ENCODE assay signal across 19 mouse cellular contexts in the genomic region with DNA sequence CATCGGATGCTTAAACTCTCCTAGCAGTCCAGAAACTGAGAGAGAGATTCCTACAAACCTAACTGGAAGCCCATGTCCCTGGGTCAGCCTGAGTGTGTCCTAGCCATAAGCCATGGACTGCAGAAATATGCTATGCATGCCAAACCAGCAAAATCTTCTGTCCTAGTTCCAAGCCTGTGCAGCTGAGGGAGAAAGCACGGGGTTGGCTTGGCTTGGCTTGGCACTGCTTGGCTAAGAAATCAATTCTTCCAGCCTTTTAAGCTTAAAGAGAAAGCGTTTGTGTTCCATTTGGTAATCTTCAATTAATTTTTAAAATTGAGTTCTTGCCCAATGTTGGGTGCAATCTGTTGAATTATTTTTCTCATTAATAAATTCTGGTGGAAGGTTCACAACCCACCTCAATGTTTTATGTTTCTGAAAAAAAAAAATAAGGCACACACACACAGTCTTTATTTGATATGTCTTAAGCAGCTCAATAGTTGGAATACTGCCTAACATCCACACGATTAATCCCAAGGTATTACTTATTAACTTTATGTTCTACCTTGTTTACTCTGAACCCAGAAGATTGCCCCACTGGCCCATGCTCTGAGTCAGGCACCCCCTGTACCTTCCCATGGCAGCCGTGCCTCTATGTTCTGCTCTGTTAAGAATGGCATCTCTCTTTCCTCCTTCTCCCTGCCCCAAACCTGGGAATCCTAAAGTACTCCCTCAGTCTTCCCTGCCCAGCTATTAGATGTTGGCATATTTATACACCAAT.
DNase-seq lines count a peak whose midpoint lies in the region; ATAC-seq lines count a peak whose summit lies in the region.
"Had no signal": no experiment of that assay in that cellular context is flagged by ENCODE, and none has a peak within 500 bp of the region (broad histone marks: within the 10 kb centered on the region; RNA-seq: fewer than 3 reads in every experiment).

No protein-coding gene starts in this region.

- no peak overlapping the region for H3K4me3 ChIP-seq in kidney, embryonic 14.5 days (ENCODE audit: low read length)
- H3K4me3 ChIP-seq: embryonic facial prominence, embryonic 10.5 days; erythroblast, embryonic 14.5 days; hindbrain, embryonic 13.5 days; intestine, embryonic 15.5 days; limb, embryonic 10.5 days; liver, embryonic 13.5 days; lung, embryonic 15.5 days; stomach, embryonic 15.5 days had no signal

- no peaks in the 10 kb centered on the region for H3K9me3 ChIP-seq in kidney, embryonic 14.5 days (ENCODE audit: control insufficient read depth, low read length)
- H3K9me3 ChIP-seq: embryonic facial prominence, embryonic 10.5 days; hindbrain, embryonic 13.5 days; intestine, embryonic 15.5 days; limb, embryonic 10.5 days; liver, embryonic 13.5 days; lung, embryonic 15.5 days; stomach, embryonic 15.5 days had no signal

- no peaks in the 10 kb centered on the region for H3K4me1 ChIP-seq in kidney, embryonic 14.5 days (ENCODE audit: control insufficient read depth, insufficient read depth, low read length)
- H3K4me1 ChIP-seq: embryonic facial prominence, embryonic 10.5 days; hindbrain, embryonic 13.5 days; intestine, embryonic 15.5 days; limb, embryonic 10.5 days; liver, embryonic 13.5 days; lung, embryonic 15.5 days; stomach, embryonic 15.5 days had no signal

- WGBS in kidney, embryonic 14.5 days, result 82% methylated on average over 5 of the region's 5 CpGs

- ATAC-seq in kidney, embryonic 14.5 days (ENCODE audit: low FRiP score, low TSS enrichment), result no peak
- ATAC-seq: intestine, embryonic 15.5 days had no signal

- peak; percentile 47 for DNase-seq in kidney, adult 11 months
- peak; percentile 42 for DNase-seq in kidney, adult 18-20 months
- peak; percentile 22 for DNase-seq in kidney, postnatal 10 days
- peak; percentile 3 for DNase-seq in layer of hippocampus, adult 9-11 months
- no peak for DNase-seq in thymus, postnatal 10 days (ENCODE audit: low spot score in 2 of 2)
- DNase-seq in adrenal gland, postnatal 4 days (ENCODE audit: low spot score in 2 of 2), result no peak
- DNase-seq: gastrocnemius, postnatal 36 days; liver, embryonic 13.5 days; midbrain, embryonic 14.5 days; spleen, adult 18-20 months; thymus, adult 2 months had no signal

- H3K27ac ChIP-seq in kidney, embryonic 14.5 days (ENCODE audit: low read depth, low read length), result no peak overlapping the region
- H3K27ac ChIP-seq: embryonic facial prominence, embryonic 10.5 days; hindbrain, embryonic 13.5 days; intestine, embryonic 15.5 days; limb, embryonic 10.5 days; liver, embryonic 13.5 days; lung, embryonic 15.5 days; stomach, embryonic 15.5 days had no signal

- H3K9ac ChIP-seq in kidney, embryonic 14.5 days (ENCODE audit: low read depth, low read length), result no peak overlapping the region
- H3K9ac ChIP-seq: hindbrain, embryonic 13.5 days; intestine, embryonic 15.5 days; liver, embryonic 13.5 days; lung, embryonic 15.5 days; stomach, embryonic 15.5 days had no signal

- no peaks in the 10 kb centered on the region for H3K27me3 ChIP-seq in kidney, embryonic 14.5 days (ENCODE audit: control insufficient read depth, insufficient read depth, low read length)
- H3K27me3 ChIP-seq: hindbrain, embryonic 13.5 days; intestine, embryonic 15.5 days; liver, embryonic 13.5 days; lung, embryonic 15.5 days; stomach, embryonic 15.5 days had no signal

- H3K4me2 ChIP-seq in kidney, embryonic 14.5 days (replicated peaks; ENCODE audit: low read depth, low read length), result no peak overlapping the region
- H3K4me2 ChIP-seq: hindbrain, embryonic 13.5 days; intestine, embryonic 15.5 days; liver, embryonic 13.5 days; lung, embryonic 15.5 days; stomach, embryonic 15.5 days had no signal

- no peaks in the 10 kb centered on the region for H3K36me3 ChIP-seq in kidney, embryonic 14.5 days (ENCODE audit: control insufficient read depth, insufficient read depth, low read length)
- H3K36me3 ChIP-seq: embryonic facial prominence, embryonic 10.5 days; hindbrain, embryonic 13.5 days; intestine, embryonic 15.5 days; limb, embryonic 10.5 days; liver, embryonic 13.5 days; lung, embryonic 15.5 days; stomach, embryonic 15.5 days had no signal

Comparison
In these comparisons a context has a peak if more than half of its experiments do, and no peak if none do; other contexts are left out.
1. DNase-seq: peak in kidney, adult 11 months (single experiment), kidney, adult 18-20 months (single experiment), kidney, postnatal 10 days (single experiment) and layer of hippocampus, adult 9-11 months (single experiment); none in thymus, postnatal 10 days (0 of 2) and adrenal gland, postnatal 4 days (0 of 2).